Mouse (Mus musculus) layer of hippocampus, postnatal 36 days (tissue): ENCODE measurements around the gene Cers3. TPM values are rescaled to one million over a fixed set of nuclear protein-coding genes. Genes with fewer than 3 reads are reported as not detected.
A peak's percentile ranks its signal among the peaks of the same experiment; 100 is the strongest.

Experiments
- DNase-seq, 2 experiments: peaks; one replicate each; pipeline ENCODE4 v3.0.0; 2022
- total RNA-seq, 2 experiments: library from RNA; stranded (reverse); gene quantifications; 2 replicates each; pipeline ENCODE4 v1.2.3; 2021

Cers3 gene
- total RNA-seq, 2 experiments from 2014 or later = 0.25 to 0.45 TPM

DNA sequence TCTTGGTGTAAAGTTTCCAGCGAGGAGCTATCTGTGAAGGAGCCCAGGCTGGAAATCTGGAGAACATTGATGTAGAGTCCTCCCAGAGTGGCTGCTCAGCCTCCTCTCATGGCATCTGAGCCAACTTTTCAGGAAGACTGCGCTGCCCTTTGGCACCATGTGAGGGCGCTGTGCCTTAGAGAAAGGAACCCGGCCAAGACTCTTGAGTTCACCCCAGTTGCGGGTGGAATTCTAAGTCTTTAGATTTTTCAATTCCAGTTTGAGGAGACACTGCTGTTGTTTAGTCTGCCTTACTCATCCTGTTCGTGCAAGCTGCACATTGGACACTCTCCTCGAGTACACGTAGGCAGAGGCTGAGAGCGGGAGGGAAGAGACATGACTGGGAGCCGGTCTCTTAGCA, 98.7 kb downstream of the Cers3 start:
- DNase-seq = peak; percentile 83 to 85

GRCm38 (mm10) chr7:66843846-66844245, 100.5 kb downstream of the Cers3 start:
- no peak for DNase-seq

GRCm38 (mm10) chr7:66846582-66846981, 103.3 kb downstream of the Cers3 start:
- DNase-seq = no peak

- DNase-seq = no peak
Observed at GRCm38 (mm10) chr7:66847299-66847698, 104.0 kb downstream of the Cers3 start.

DNA sequence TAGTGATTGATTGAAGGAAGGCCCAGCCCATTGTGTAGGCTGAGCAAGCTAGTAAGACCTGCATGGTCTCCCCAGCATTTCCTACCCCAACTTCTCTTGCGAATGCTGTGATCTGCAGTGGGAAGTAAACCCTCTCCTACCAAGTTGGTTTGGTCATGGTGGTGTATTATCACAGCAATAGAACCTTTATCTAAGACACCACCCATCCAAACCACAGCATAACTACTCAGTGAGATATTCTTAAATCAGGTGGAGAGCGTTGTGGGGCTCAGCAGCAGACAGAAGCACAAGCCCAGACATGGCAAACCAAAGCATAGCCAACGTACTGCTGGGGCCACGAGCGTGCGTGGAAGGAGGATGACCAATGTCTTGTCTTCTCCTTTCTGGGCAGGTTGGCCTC, 106.0 kb downstream of the Cers3 start:
- DNase-seq = no peak

DNA sequence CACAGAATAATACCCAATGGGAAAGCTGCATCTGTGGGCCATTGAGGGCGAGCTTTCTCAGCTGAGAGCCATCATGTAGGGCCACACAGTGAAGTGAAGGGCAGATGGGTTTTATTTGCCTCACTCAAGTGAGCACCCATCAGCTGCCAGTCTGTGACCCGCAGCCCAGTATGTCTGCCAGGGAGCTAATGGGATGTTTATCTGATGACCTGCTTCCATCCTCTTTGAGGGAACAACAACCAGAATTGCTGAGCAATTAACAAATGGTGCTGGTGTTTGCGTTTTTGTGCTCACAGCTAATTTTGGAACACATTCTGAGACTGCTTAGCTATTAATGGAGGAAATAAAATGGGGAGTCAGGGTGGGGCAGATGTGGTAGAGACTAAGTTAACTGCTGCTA, 108.9 kb downstream of the Cers3 start:
- no peak for DNase-seq

- DNase-seq = no peak
Observed at GRCm38 (mm10) chr7:66857610-66858009, 114.3 kb downstream of the Cers3 start.

- no peak for DNase-seq
Observed at GRCm38 (mm10) chr7:66858247-66859075, 115.2 kb downstream of the Cers3 start.

DNA sequence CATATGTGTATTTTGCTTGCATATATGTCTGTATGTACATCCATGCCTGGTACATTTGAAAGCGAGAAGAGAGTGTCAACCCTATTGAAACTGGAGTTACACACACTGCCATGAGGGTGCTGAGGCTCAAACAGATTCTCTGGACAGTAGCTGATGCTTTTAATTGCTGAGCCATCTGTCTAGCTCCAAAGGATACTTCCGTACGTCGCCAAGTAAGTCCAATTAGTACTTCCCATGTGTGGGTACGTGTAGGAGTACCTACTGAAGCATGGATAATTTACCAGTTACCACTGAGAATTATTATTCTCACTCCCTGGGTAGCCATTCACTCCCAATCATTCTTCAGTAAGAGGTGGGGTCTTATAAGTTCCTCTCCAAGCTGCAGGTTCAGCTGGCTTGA, 115.9 kb downstream of the Cers3 start:
- DNase-seq = no peak

GRCm38 (mm10) chr7:66866944-66867718, 123.8 kb downstream of the Cers3 start:
- peak in 1 of 2 experiments; percentile 31 for DNase-seq

- DNase-seq = peak; percentile 50
Observed at GRCm38 (mm10) chr7:66867719-66868501, 124.6 kb downstream of the Cers3 start.

DNA sequence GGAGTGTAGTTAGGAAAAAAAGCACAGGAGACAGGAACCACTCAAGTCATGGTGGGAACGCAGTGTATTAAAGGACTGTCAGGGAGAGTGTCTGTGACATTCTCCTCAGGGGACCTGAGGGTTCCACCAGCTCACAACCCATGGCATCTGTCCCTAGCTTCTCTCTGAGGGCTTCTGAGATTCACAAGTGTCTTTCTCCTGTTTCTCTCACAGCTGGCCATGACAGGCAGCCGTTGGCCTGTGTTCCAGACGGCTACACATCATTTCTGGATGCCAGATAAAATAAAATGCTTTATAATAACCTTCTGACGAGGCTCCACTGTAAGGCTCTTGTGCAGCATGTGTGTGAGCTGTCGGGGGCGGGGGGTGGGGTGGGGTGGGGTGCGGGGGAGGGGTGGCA, 128.2 kb downstream of the Cers3 start:
- DNase-seq = no peak

DNA sequence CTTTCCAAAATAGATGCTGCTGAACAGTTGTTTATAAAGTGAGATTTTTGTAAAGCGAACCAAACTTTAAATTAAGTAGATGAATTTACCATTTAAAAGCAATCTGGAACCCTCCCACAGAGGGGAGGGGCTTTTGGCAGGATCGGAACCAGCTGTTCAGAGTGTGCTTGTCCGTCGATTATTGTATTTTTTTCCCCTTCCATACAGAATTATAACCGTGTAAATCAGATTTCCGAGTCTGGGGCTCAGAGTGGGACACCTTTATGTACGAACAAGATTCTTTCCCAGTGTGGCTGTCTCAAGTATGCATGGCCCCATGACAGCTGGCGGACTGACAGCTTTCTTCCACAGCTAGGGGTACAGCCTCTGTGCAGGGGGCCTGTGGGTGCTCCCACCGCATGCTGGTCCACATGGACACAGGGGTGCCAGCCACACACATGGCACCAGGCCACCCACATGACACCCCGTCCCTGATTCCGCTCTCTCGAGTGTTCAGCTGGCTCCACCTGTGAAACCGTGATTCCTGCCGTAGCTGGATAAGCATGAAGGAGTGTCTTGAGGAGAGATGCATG, 128.7 kb downstream of the Cers3 start:
- no peak for DNase-seq

- DNase-seq = no peak
Observed at GRCm38 (mm10) chr7:66873235-66873634, 129.9 kb downstream of the Cers3 start.

Other genes starting within 250 kb of the Cers3 start
- gene Asb7, start 53.9 kb upstream of the Cers3 start, total RNA-seq = 10 to 100 TPM; 16.6 to 18.3 TPM
- gene Lins1, start 53.6 kb upstream of the Cers3 start, total RNA-seq = 10 to 100 TPM in 1 of 2 experiments, 1 to 10 TPM in 1; 9.7 to 10.1 TPM
- gene Adamts17, start 96.2 kb downstream of the Cers3 start, total RNA-seq = 10 to 100 TPM; 24.9 to 30.4 TPM